Mouse (Mus musculus) C2C12 (cell line): ENCODE measurements at regions not wholly inside any gene's neighbourhood (a gene's known extent, or its start where the extent isn't known, plus 50 kb on each side); places are given as distances from the start of the nearest gene placed in this dataset.

Experiments
- CEBPB ChIP-seq: IDR thresholded peaks from one replicate; pipeline ENCODE4 v1.6.1; 2011; ENCODE audit warnings: low read depth, mild to moderate bottlenecking, control low read depth, moderate library complexity
- CTCF ChIP-seq: IDR thresholded peaks from one replicate; pipeline ENCODE4 v1.5.1; 2011; ENCODE audit not compliant: control insufficient read depth, insufficient read depth, insufficient read length
- FOSL1 ChIP-seq: IDR thresholded peaks from one replicate; pipeline ENCODE4 v1.8.0; 2011; ENCODE audit warnings: mild to moderate bottlenecking, low read length; ENCODE audit not compliant: poor library complexity, insufficient read depth, severe bottlenecking
- MYOD1 ChIP-seq: IDR thresholded peaks from one replicate; pipeline ENCODE4 v1.6.1; 2011; ENCODE audit warnings: low read depth; ENCODE audit not compliant: control insufficient read depth, insufficient read length

DNA sequence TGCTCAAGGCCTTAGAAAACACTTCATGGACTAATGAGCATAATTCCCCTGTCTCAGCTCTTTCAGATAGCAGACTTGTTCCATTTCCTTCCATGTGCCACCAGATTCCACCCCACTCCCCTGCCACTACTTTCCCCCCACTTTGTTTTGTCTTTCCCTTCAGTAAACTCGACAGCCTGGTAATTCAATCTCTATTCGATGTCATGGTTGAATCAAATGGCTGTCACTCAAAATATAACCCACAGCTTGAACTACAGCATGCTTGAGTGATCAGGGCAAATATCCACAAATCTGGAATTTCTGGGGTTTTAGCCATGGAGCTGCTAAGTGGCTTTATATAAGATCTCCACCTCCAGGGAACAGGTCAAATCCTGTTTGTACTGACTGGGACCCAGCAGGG is 168.6 kb upstream of the Gdnf start:
- TF ChIP-seq CTCF (no peak), CEBPB (no peak), FOSL1 (no peak), MYOD1 (no peak)
